Mouse (Mus musculus): ENCODE measurements around the gene Cnih2. TPM values are rescaled to one million over a fixed set of nuclear protein-coding genes. Genes with fewer than 3 reads are reported as not detected.

The Cnih2 gene
- polyA plus RNA-seq, 1 experiment from 2014 or later, result 12.7 TPM

- Histone ChIP-seq H3K4me3 (peak overlapping the region; percentile 15), H3K27ac (peak overlapping the region; percentile 85), H3K27me3 (ENCODE audit: insufficient read depth, poor library complexity, severe bottlenecking) (peaks cover 24% of the 10 kb centered on the region), H3K4me1 (peaks cover 60% of the 10 kb centered on the region), H3K36me3 (no peaks in the 10 kb centered on the region), H3K9me3 (no peaks in the 10 kb centered on the region)
- 9% methylated on average over 10 of the region's 10 CpGs for WGBS
- DNase-seq (ENCODE audit: low spot score), result peak; percentile 84
Measured at GRCm38 (mm10) chr19:5058801-5059771, 39.2 kb downstream of the Cnih2 start.

- peak overlapping the region; percentile 85 for H3K27ac ChIP-seq
- no peak for DNase-seq (ENCODE audit: low spot score)
- WGBS, result 20% methylated on average over 16 of the region's 16 CpGs
- H3K4me1 ChIP-seq, result peaks cover 62% of the 10 kb centered on the region
- H3K9me3 ChIP-seq, result no peaks in the 10 kb centered on the region
- peaks cover 5% of the 10 kb centered on the region; the same call in 1 of the 2 replicates for H3K36me3 ChIP-seq
- 0 out of 2 replicates have a peak overlapping the region, but pooled peaks have one; percentile 15 for H3K4me3 ChIP-seq
- peaks cover 34% of the 10 kb centered on the region for H3K27me3 ChIP-seq (ENCODE audit: insufficient read depth, poor library complexity, severe bottlenecking)
Measured at GRCm38 (mm10) chr19:5057876-5058775, 40.2 kb downstream of the Cnih2 start.

GRCm38 (mm10) chr19:5056251-5056650, 42.1 kb downstream of the Cnih2 start:
- H3K36me3 ChIP-seq, result peaks cover 8% of the 10 kb centered on the region; the same call in 1 of the 2 replicates
- H3K4me1 ChIP-seq, result peaks cover 69% of the 10 kb centered on the region
- DNase-seq (ENCODE audit: low spot score), result no peak
- peak overlapping the region; percentile 38; the same call in 1 of the 2 replicates for H3K27ac ChIP-seq
- no peaks in the 10 kb centered on the region for H3K9me3 ChIP-seq
- peaks cover 52% of the 10 kb centered on the region for H3K27me3 ChIP-seq (ENCODE audit: insufficient read depth, poor library complexity, severe bottlenecking)
- H3K4me3 ChIP-seq, result no peak overlapping the region
- 11% methylated on average over 6 of the region's 6 CpGs for WGBS

GRCm38 (mm10) chr19:5053909-5054308, 44.4 kb downstream of the Cnih2 start:
- Histone ChIP-seq H3K9me3 (no peaks in the 10 kb centered on the region), H3K4me3 (no peak overlapping the region), H3K27ac (no peak overlapping the region), H3K36me3 (peaks cover 15% of the 10 kb centered on the region), H3K4me1 (peaks cover 69% of the 10 kb centered on the region), H3K27me3 (ENCODE audit: insufficient read depth, poor library complexity, severe bottlenecking) (peaks cover 66% of the 10 kb centered on the region)
- no peak for DNase-seq (ENCODE audit: low spot score)
- 23% methylated on average over 9 of the region's 9 CpGs for WGBS

GRCm38 (mm10) chr19:5052853-5053252, 45.5 kb downstream of the Cnih2 start:
- Histone ChIP-seq H3K9me3 (no peaks in the 10 kb centered on the region), H3K4me3 (no peak overlapping the region), H3K27me3 (ENCODE audit: insufficient read depth, poor library complexity, severe bottlenecking) (peaks cover 66% of the 10 kb centered on the region), H3K36me3 (peaks cover 26% of the 10 kb centered on the region), H3K4me1 (peaks cover 62% of the 10 kb centered on the region), H3K27ac (no peak overlapping the region)
- DNase-seq (ENCODE audit: low spot score), result no peak
- 55% methylated on average over 17 of the region's 17 CpGs for WGBS

- Histone ChIP-seq H3K4me3 (peak overlapping the region; percentile 49), H3K9me3 (no peaks in the 10 kb centered on the region), H3K27ac (peak overlapping the region; percentile 76; the same call in 1 of the 2 replicates), H3K36me3 (peaks cover 31% of the 10 kb centered on the region), H3K27me3 (ENCODE audit: insufficient read depth, poor library complexity, severe bottlenecking) (peaks cover 62% of the 10 kb centered on the region), H3K4me1 (peaks cover 59% of the 10 kb centered on the region)
- no peak for DNase-seq (ENCODE audit: low spot score)
- 18% methylated on average over 25 of the region's 25 CpGs for WGBS
Measured at GRCm38 (mm10) chr19:5052166-5052822, 46.0 kb downstream of the Cnih2 start.

- H3K27ac ChIP-seq, result peak overlapping the region; percentile 76
- 36% methylated on average over 3 of the region's 3 CpGs for WGBS
- peaks cover 57% of the 10 kb centered on the region for H3K27me3 ChIP-seq (ENCODE audit: insufficient read depth, poor library complexity, severe bottlenecking)
- peaks cover 52% of the 10 kb centered on the region for H3K4me1 ChIP-seq
- no peak for DNase-seq (ENCODE audit: low spot score)
- peaks cover 39% of the 10 kb centered on the region for H3K36me3 ChIP-seq
- H3K4me3 ChIP-seq, result peak overlapping the region; percentile 49
- H3K9me3 ChIP-seq, result no peaks in the 10 kb centered on the region
Measured at GRCm38 (mm10) chr19:5051515-5051914, 46.8 kb downstream of the Cnih2 start.

GRCm38 (mm10) chr19:5051031-5051430, 47.3 kb downstream of the Cnih2 start:
- H3K4me1 ChIP-seq, result peaks cover 47% of the 10 kb centered on the region
- no peaks in the 10 kb centered on the region for H3K9me3 ChIP-seq
- peak overlapping the region; percentile 76 for H3K27ac ChIP-seq
- 4% methylated on average over 17 of the region's 17 CpGs for WGBS
- H3K36me3 ChIP-seq, result peaks cover 44% of the 10 kb centered on the region
- peaks cover 57% of the 10 kb centered on the region for H3K27me3 ChIP-seq (ENCODE audit: insufficient read depth, poor library complexity, severe bottlenecking)
- no peak for DNase-seq (ENCODE audit: low spot score)
- peak overlapping the region; percentile 49 for H3K4me3 ChIP-seq

GRCm38 (mm10) chr19:5050047-5050905, 48.0 kb downstream of the Cnih2 start, which contains the start of gene Rin1:
Gene Rin1, plus strand, starts transcription at chr19:5050481.
- DNase-seq (ENCODE audit: low spot score), result peak; percentile 87
- peaks cover 53% of the 10 kb centered on the region for H3K27me3 ChIP-seq (ENCODE audit: insufficient read depth, poor library complexity, severe bottlenecking)
- H3K27ac ChIP-seq, result peak within 1 kb of the TSS; percentile 76
- 16% methylated on average over 14 of the region's 14 CpGs for WGBS
- peaks cover 47% of the 10 kb centered on the region for H3K4me1 ChIP-seq
- H3K9me3 ChIP-seq, result no peaks in the 10 kb centered on the region
- peaks cover 52% of the 10 kb centered on the region for H3K36me3 ChIP-seq
- peak within 1 kb of the TSS; percentile 49 for H3K4me3 ChIP-seq

GRCm38 (mm10) chr19:5049325-5049724, 49.0 kb downstream of the Cnih2 start:
- Histone ChIP-seq H3K36me3 (peaks cover 55% of the 10 kb centered on the region), H3K27ac (0 out of 2 replicates have a peak overlapping the region, but pooled peaks have one; percentile 22), H3K9me3 (no peaks in the 10 kb centered on the region), H3K4me1 (peaks cover 47% of the 10 kb centered on the region), H3K27me3 (ENCODE audit: insufficient read depth, poor library complexity, severe bottlenecking) (peaks cover 45% of the 10 kb centered on the region), H3K4me3 (no peak overlapping the region)
- WGBS, result 79% methylated on average over 6 of the region's 6 CpGs
- DNase-seq (ENCODE audit: low spot score), result no peak

- WGBS, result 82% methylated on average over 14 of the region's 14 CpGs
- peaks cover 58% of the 10 kb centered on the region for H3K36me3 ChIP-seq
- H3K4me3 ChIP-seq, result no peak overlapping the region
- peaks cover 35% of the 10 kb centered on the region for H3K27me3 ChIP-seq (ENCODE audit: insufficient read depth, poor library complexity, severe bottlenecking)
- no peak for DNase-seq (ENCODE audit: low spot score)
- no peaks in the 10 kb centered on the region for H3K9me3 ChIP-seq
- H3K4me1 ChIP-seq, result peaks cover 47% of the 10 kb centered on the region
- H3K27ac ChIP-seq, result no peak overlapping the region
Measured at GRCm38 (mm10) chr19:5048138-5049056, 49.9 kb downstream of the Cnih2 start.
